ENCODE assay signal across 16 mouse cellular contexts in genomic region chr11:81092161-81092560, GRCm38 (mm10).
"Had no signal": no experiment of that assay in that cellular context is flagged by ENCODE, and none has a peak within 500 bp of the region (broad histone marks: within the 10 kb centered on the region; RNA-seq: fewer than 3 reads in every experiment).

No protein-coding gene starts in this region.

- H3K27ac ChIP-seq: lung, embryonic 15.5 days; macrophage; midbrain, embryonic 13.5 days; midbrain, embryonic 15.5 days; neural tube, embryonic 12.5 days; stomach, embryonic 15.5 days; stomach, postnatal 0 days had no signal

- DNase-seq: liver, postnatal 0 days; lung, adult 2 months; lung, postnatal 14 days; lung, postnatal 36 days; right cerebral cortex, postnatal 14 days; thymus, adult 2 months; thymus, postnatal 25 days; thymus, postnatal 4 days had no signal

- H3K4me3 ChIP-seq: lung, embryonic 15.5 days; megakaryocyte, embryonic 14.5 days; midbrain, embryonic 13.5 days; midbrain, embryonic 15.5 days; neural tube, embryonic 12.5 days; stomach, embryonic 15.5 days had no signal
